Mouse (Mus musculus): ENCODE data around the gene Lgsn.

- TF ChIP-seq CTCF (IDR thresholded peaks at IDR 0.05; ENCODE audit: extremely low read depth, insufficient read depth, insufficient read length, insufficient replicate concordance) = no peak
- TF ChIP-seq POLR2A (IDR thresholded peaks at IDR 0.05; ENCODE audit: low read depth, low read length) = no peak
These were observed 33.9 kb downstream of the Lgsn start for GRCm38 (mm10) chr1:31210144-31210543.

All from spleen, adult 2 months (tissue).